Mouse (Mus musculus) heart, postnatal 0 days (tissue): Measurements from ENCODE around the gene Galns. TPM values are rescaled to one million over a fixed set of nuclear protein-coding genes. Genes with fewer than 3 reads are reported as not detected.

Source experiments
- ATAC-seq: fragments of 200-750 bp; cut with Nextera tagmentation; 2 replicates; pipeline ENCODE4 v1.8.0; 2017; ENCODE audit warnings: low read depth, moderate number of reproducible peaks, moderate library complexity; ENCODE audit not compliant: insufficient read depth
- DNase-seq: peaks from one replicate; pipeline ENCODE4 v3.0.0-alpha.2; 2016; ENCODE audit warnings: low spot score
- H3K27ac ChIP-seq: fragments of 300-500 bp; sonication (generic); 2 replicates; pipeline ENCODE4 v1.5.1; 2014; ENCODE audit warnings: low read depth, mild to moderate bottlenecking
- H3K27me3 ChIP-seq: fragments of 300-500 bp; sonication (generic); 2 replicates; pipeline ENCODE4 v1.6.1; 2014; ENCODE audit warnings: low read length, mixed read lengths; ENCODE audit not compliant: control insufficient read depth, insufficient read depth
- H3K36me3 ChIP-seq: fragments of 300-500 bp; sonication (generic); replicated peaks from 2 replicates; pipeline ENCODE4 v1.6.1; 2014; ENCODE audit warnings: low read length, mixed read lengths; ENCODE audit not compliant: control insufficient read depth, insufficient read depth
- H3K4me1 ChIP-seq: fragments of 300-500 bp; sonication (generic); 2 replicates; pipeline ENCODE4 v1.6.1; 2014; ENCODE audit warnings: antibody characterized with exemption; ENCODE audit not compliant: control insufficient read depth, insufficient read depth
- H3K4me2 ChIP-seq: fragments of 300-500 bp; sonication (generic); 2 replicates; pipeline ENCODE4 v1.6.1; 2014; ENCODE audit warnings: low read depth, mild to moderate bottlenecking, low read length, moderate library complexity
- H3K4me3 ChIP-seq: fragments of 300-500 bp; sonication (generic); 2 replicates; pipeline ENCODE4 v1.5.1; 2014; ENCODE audit warnings: low read depth, low read length
- H3K9ac ChIP-seq: fragments of 300-500 bp; sonication (generic); replicated peaks from 2 replicates; pipeline ENCODE4 v1.6.1; 2014; ENCODE audit warnings: low read depth, low read length, mixed read lengths
- H3K9me3 ChIP-seq: fragments of 300-500 bp; sonication (generic); replicated peaks from 2 replicates; pipeline ENCODE4 v1.6.1; 2016; ENCODE audit warnings: low read length; ENCODE audit not compliant: control insufficient read depth
- CTCF ChIP-seq: IDR thresholded peaks from 2 replicates; pipeline ENCODE4 v1.5.1; 2016; ENCODE audit warnings: antibody characterized with exemption, control low read depth, low read depth
- EP300 ChIP-seq: IDR thresholded peaks from 2 replicates; pipeline ENCODE4 v1.6.1; 2016; ENCODE audit warnings: antibody characterized with exemption, low read depth
- WGBS: fragments of 180-500 bp; shearing (Covaris S2); extraction: QIAGEN DNeasy Blood & Tissue Kit; methylation state at CpG from one replicate; pipeline ENCODE4 v1.1.7; 2014; 5-methylcytosine and 5-hydroxymethylcytosine counted together
- polyA plus RNA-seq: library from polyadenylated mRNA; unstranded; fragments of >200 nt; fragmentation: Nextera tagmentation; extraction: Ambion mirVana; gene quantifications from 2 replicates; pipeline ENCODE4 v1.2.1, GENCODE M21; 2015
- total RNA-seq: library from RNA; depleted of rRNA; stranded (reverse); fragments of >200 nt; gene quantifications from 2 replicates; pipeline ENCODE4 v1.2.3, GENCODE M21; 2014; ENCODE audit warnings: low replicate concordance

The Galns gene
- total and polyA plus RNA-seq, 2 experiments from 2014 or later, result 7.2 to 11.6 TPM

DNA sequence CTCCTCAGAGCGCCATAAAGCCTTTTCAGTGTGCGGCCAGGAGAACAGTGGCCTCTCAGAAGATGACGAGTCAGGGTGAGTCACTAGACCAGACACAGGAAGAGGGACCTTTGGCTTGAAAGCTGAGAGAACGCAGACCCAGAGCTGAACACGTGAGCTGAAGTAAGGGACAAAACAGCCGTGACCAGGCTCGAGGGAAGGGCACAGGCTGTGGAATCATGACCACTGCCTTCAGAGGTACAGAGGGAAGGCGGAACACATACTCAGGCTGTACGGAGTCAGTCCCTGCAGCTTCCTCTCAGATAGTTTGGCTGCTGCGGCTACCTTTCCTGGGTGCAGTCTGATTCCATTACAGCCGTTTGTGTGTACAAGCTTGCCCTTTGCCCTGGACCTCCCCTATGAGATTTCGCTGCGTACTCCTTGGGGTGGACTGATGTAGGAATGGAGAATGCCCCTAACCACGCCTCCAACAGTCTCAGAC is 25.8 kb downstream of the Galns start:
- H3K4me3 ChIP-seq, result no peak overlapping the region

DNA sequence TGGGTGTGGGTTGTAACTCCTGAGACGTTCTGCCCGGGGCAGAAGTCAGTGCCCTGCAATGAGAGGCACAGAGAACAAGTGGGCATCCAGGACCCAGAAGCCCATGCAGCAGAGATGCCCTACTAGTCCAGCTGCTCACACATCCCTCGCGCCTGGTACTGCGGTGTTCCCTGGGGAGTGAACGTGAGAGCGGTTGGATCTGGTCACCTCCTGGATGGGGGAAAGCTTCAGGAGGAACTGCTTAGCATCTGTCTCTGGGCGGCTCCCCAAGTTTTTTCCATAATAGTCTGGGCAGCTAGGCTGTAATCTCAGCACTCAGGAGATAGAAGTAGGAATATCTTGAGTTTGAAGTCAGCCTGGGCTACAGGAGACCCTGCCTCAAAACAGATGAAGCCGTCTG is 26.3 kb downstream of the Galns start:
- TF ChIP-seq CTCF (no peak), EP300 (no peak)
- no peaks in the 10 kb centered on the region for H3K4me1 ChIP-seq
- ATAC-seq (peak; percentile 24; the same call in 1 of the 2 replicates), DNase-seq (no peak)
- H3K9ac ChIP-seq, result no peak overlapping the region
- H3K36me3 ChIP-seq, result no peaks in the 10 kb centered on the region
- no peak overlapping the region for H3K27ac ChIP-seq
- no peaks in the 10 kb centered on the region for H3K9me3 ChIP-seq
- H3K27me3 ChIP-seq, result no peaks in the 10 kb centered on the region
- no peak overlapping the region for H3K4me2 ChIP-seq
- 75% methylated on average over 9 of the region's 9 CpGs for WGBS
- H3K4me3 ChIP-seq, result no peak overlapping the region

More for the DNA sequence above, 25.8 kb downstream of the Galns start:
- TF ChIP-seq EP300 (no peak), CTCF (no peak)
- WGBS, result 56% methylated on average over 14 of the region's 14 CpGs
- no peak overlapping the region for H3K27ac ChIP-seq
- no peaks in the 10 kb centered on the region for H3K9me3 ChIP-seq
- H3K4me2 ChIP-seq, result no peak overlapping the region
- no peak overlapping the region for H3K9ac ChIP-seq
- peak; percentile 47; the same call in 1 of the 2 replicates for ATAC-seq
- no peaks in the 10 kb centered on the region for H3K27me3 ChIP-seq
- no peaks in the 10 kb centered on the region for H3K36me3 ChIP-seq
- no peak for DNase-seq
- no peaks in the 10 kb centered on the region for H3K4me1 ChIP-seq

DNA sequence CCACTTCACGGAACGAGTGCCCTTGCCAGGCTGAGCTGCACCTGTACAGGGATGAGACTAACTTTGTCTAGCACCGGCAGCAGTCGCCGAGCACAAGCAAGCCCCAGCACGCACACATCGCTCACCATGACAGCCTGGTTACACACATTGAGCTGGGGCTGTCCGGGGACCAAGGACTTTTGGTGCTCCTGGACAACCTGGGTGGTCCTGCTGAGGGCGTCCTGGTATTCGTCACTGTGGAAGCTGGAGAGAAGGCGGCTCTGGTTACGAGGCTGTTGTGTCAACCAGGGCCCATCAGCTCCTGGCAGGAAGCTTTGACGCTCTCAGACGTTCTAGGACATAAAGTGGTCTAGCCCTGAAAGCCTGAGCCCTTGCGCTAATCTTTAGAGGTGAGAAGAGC is 30.3 kb downstream of the Galns start:
- H3K4me1 ChIP-seq, result peaks cover 3% of the 10 kb centered on the region
- H3K4me3 ChIP-seq, result no peak overlapping the region
- H3K27ac ChIP-seq, result no peak overlapping the region
- H3K36me3 ChIP-seq, result no peaks in the 10 kb centered on the region
- ATAC-seq (no peak), DNase-seq (no peak)
- H3K4me2 ChIP-seq, result no peak overlapping the region
- TF ChIP-seq CTCF (no peak), EP300 (no peak)
- H3K27me3 ChIP-seq, result no peaks in the 10 kb centered on the region
- no peak overlapping the region for H3K9ac ChIP-seq
- no peaks in the 10 kb centered on the region for H3K9me3 ChIP-seq
- 60% methylated on average over 13 of the region's 15 CpGs for WGBS

DNA sequence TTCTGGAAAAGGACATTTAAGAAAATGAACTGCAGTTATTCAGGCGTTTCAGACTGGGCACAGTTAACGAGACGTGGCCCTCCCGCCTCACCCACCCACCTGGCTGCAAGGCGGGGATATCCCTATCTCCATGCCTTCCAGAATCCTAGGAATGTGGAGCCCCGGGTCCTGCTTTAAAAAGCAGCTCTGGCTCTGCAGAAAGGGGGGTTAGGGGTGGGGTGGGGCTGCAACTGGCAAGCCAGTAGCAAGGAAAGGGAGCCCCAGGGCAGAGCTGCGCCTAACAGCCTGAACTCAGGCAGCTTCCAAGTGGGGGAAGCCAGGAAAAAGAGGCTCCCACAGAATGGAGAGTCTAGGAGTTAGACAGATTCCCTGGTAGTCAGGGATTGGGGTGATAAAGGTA is 32.1 kb downstream of the Galns start:
- H3K36me3 ChIP-seq, result no peaks in the 10 kb centered on the region
- H3K9me3 ChIP-seq, result no peaks in the 10 kb centered on the region
- no peak overlapping the region for H3K4me2 ChIP-seq
- ATAC-seq, result no peak
- H3K27me3 ChIP-seq, result no peaks in the 10 kb centered on the region
- H3K9ac ChIP-seq, result no peak overlapping the region; the same call in 1 of the 2 replicates
- no peak overlapping the region for H3K27ac ChIP-seq
- TF ChIP-seq EP300 (no peak), CTCF (no peak)
- 38% methylated on average over 7 of the region's 7 CpGs for WGBS
- peaks cover 20% of the 10 kb centered on the region for H3K4me1 ChIP-seq
- no peak for DNase-seq
- no peak overlapping the region for H3K4me3 ChIP-seq

DNA sequence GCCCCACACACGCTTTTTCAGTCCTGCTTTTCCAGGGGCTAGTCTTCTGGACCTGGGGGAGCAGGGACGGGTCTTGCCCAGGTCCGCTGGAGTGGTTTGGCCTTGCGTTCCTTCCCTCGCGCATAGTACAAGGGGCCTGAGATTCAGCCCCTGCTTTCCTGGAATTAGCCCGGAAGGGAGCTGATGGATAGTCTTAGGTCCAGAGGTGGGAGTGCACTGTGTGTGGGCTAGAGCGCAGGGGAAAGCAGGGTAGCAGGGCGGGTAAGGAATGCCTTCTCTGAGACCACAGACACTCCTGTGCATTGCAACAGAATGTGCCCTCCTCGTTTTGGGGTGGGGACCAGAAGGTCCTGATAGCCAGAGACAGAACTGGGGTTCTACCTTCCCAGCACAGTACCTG is 34.1 kb downstream of the Galns start:
- no peaks in the 10 kb centered on the region for H3K9me3 ChIP-seq
- peaks cover 20% of the 10 kb centered on the region for H3K4me1 ChIP-seq
- 54% methylated on average over 10 of the region's 10 CpGs for WGBS
- ATAC-seq (0 out of 2 replicates have a peak, but pooled peaks have one; percentile 1), DNase-seq (no peak)
- H3K4me2 ChIP-seq, result peak overlapping the region; percentile 83
- H3K4me3 ChIP-seq, result peak overlapping the region; percentile 68
- no peak overlapping the region for H3K27ac ChIP-seq
- no peak overlapping the region for H3K9ac ChIP-seq
- H3K36me3 ChIP-seq, result peaks cover 7% of the 10 kb centered on the region
- TF ChIP-seq CTCF (no peak), EP300 (no peak)
- no peaks in the 10 kb centered on the region for H3K27me3 ChIP-seq

DNA sequence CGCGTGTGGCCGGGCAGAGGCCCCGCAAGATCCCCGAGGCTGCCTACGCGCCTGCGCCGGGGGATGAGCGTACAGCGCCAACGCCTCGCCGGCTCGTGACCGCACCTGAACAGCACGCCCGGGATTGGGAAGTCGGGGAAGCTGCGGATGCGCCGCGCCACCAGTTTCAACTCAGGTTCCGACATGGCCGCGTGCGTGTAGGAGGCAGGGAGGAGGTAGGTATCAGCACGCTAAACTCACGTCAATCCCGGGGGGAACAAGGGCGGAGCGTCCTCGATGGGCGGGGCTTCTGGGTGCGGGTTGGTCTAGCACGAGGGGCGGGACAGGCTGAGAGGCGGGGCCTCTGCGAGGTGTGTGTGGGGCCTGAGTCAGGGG is 34.6 kb downstream of the Galns start, which contains the start of gene Aprt:
TSS of gene Aprt (minus strand) at position 262 of the 375 bp plus-strand sequence.
- DNase-seq (peak; percentile 84), ATAC-seq (peak; percentile 88)
- H3K4me1 ChIP-seq, result peaks cover 20% of the 10 kb centered on the region
- H3K27me3 ChIP-seq, result no peaks in the 10 kb centered on the region
- peaks cover 12% of the 10 kb centered on the region for H3K36me3 ChIP-seq
- H3K9me3 ChIP-seq, result no peaks in the 10 kb centered on the region
- H3K4me2 ChIP-seq, result peak within 1 kb of the TSS; percentile 83
- peak within 1 kb of the TSS; percentile 60 for H3K9ac ChIP-seq
- H3K4me3 ChIP-seq, result peak within 1 kb of the TSS; percentile 68
- peak within 1 kb of the TSS; percentile 47; the same call in 1 of the 2 replicates for H3K27ac ChIP-seq
- TF ChIP-seq EP300, result no peak
- no peak for TF ChIP-seq CTCF
- under 1% methylated on average over 39 of the region's 39 CpGs for WGBS
